Mouse (Mus musculus) right cerebral cortex, adult 2 months (tissue): ENCODE data around the gene Slc26a10.
A peak's percentile ranks its signal among the peaks of the same experiment; 100 is the strongest.
"Not testable (repeated sequence)": the region's sequence is repeated elsewhere in the genome, so short reads cannot be mapped to it uniquely, and the experiment has no call there.

ENCODE experiments used
- DNase-seq, 2 experiments: peaks; one replicate each; pipeline ENCODE4 v3.0.0; 2021 to 2022; ENCODE audit warnings: low spot score in 2 of 2

Slc26a10 gene

GRCm38 (mm10) chr10:127164190-127164589, 16.3 kb downstream of the Slc26a10 start:
- no peak for DNase-seq

GRCm38 (mm10) chr10:127162771-127163261, 17.6 kb downstream of the Slc26a10 start:
- DNase-seq: peak; percentile 44 to 50

DNA sequence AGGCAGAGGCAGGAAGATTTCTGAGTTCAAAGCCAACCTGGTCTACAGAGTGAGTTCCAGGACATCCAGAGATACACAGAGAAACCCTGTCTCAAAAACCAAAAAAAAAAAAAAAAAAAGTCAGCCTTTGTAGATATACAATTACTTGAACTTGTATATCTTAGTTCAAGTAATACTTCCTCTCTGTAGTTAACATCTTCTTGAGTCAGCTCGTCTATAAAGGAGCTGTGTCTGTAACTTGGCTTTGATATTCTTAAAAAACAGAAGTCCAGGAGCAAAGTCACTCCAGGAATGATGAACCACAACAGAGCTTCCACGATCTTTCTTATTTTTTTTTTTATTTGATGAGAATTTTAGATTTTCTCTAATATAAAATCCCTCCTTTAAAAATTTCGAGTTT, 19.7 kb downstream of the Slc26a10 start:
- no peak for DNase-seq

DNA sequence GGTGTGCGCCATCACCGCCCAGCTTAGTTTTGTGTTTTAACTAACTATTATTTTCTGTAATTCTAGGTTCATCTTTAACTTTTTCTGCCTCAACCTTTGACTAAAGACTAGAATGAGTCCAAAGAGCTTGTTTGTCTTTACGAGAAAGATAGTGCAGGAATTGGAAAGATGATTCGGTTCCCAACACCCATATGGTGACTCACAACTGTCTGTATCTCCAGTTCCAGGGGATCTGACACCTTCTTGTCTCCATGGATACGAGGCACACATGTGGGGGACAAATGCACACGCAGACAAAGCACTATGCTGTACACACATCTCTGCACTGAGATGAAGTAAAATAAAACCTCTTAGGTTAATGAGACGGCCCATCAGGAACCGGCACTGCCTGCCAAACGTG, 20.4 kb downstream of the Slc26a10 start:
- peak in 1 of 2 experiments; percentile 65 for DNase-seq

GRCm38 (mm10) chr10:127158471-127158870, 22.0 kb downstream of the Slc26a10 start:
- no peak for DNase-seq

DNA sequence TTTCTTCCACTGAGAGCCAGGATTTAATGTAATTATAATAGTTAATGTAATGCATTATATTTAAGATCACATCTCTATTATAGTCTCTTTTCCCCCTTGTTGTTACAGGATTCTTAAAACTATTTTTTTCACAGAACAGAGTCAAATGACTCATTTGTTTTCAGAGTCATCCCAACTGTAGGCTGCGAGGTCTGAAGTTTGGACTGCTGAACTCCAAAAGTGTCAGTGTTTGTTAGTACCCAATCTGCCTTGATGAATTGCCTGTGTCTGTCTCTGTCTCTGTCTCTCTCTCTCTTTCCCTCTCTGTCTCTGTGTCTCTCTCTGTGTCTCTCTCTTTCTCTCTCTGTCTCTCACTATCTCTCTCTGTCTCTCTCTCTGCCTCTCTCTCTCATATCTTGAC, 23.9 kb downstream of the Slc26a10 start:
- DNase-seq: no peak

GRCm38 (mm10) chr10:127156089-127156488, 24.4 kb downstream of the Slc26a10 start:
- DNase-seq: no peak

DNA sequence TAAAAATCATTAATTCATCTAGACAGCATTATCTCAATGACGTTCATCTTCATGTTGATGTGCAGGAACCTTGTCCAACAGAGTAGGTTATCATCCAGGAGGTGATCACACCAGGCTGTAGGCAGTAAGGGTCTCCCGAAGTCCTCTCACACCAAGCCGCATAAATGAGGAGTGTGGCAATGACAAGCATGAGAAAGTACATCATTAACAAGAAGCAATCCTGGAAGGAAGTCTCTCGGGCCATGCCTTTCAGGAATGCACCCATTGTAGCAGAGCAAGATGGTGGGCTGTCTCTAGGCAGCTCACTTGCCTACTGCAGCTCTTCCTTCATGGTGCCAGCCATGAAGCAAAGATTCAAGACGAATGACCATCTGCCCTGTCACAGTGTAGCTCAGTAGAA, 25.8 kb downstream of the Slc26a10 start:
- DNase-seq: no peak

DNA sequence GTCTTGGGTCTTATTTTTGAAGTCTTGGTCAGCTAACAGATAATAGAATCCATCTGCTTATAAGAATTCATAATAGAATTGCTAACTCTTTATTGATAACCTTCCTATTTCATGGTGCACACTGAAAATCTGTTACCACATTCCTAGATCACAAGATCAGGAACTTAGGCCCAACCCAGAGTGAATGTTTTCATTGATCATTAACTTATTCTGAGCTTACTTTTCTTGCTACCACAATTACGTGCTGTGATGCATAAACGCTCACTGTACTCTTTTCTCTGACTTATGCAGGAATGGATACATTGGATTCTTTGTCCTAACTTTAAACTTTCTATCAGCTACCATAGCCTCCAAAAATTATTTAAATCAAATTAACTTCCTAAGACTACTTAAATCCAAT, 26.2 kb downstream of the Slc26a10 start:
- DNase-seq: no peak

DNA sequence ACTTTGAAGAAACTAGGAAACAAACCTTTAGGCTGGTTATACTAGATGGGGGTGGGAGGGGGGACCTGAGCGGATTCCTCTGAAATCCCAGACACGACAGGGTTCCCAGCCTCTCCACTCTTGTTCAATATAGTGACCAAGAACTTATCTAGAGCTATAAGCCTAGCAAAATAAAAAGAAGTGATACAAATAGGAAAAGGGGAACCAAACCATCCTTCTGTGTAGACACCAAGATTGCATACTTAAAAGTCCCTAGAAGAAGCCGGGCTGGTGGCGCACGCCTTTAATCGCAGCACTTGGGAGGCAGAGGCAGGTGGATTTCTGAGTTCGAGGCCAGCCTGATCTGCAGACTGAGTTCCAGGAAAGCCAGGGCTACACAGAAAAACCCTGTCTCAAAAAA, 27.1 kb downstream of the Slc26a10 start:
- DNase-seq: no peak

GRCm38 (mm10) chr10:127152556-127152955, 27.9 kb downstream of the Slc26a10 start:
- DNase-seq: not testable (repeated sequence)

- not testable (repeated sequence) for DNase-seq
Observed at GRCm38 (mm10) chr10:127151233-127151632, 29.2 kb downstream of the Slc26a10 start.

GRCm38 (mm10) chr10:127150471-127150872, 30.0 kb downstream of the Slc26a10 start:
- DNase-seq: no peak

DNA sequence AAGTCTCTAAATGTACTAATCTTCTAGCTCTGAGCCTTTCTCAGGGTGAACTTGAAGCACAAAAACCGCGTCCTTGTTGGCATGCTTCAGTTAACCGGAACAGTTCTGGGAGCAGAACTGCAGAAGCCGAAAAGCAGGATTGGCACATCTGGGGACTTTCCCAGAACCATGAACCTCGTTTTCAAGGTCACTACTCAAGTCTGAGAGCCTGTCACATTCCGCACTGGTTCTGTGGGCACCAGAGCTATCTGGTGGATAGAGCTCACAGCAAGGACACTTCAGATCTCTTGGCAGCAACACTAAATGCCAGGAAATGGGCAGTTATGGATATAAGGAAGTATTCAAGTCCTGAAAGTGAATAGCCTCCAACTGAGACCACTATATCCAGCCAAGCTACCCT, 33.3 kb downstream of the Slc26a10 start:
- DNase-seq: no peak

GRCm38 (mm10) chr10:127145303-127145702, 35.1 kb downstream of the Slc26a10 start:
- no peak for DNase-seq

- no peak for DNase-seq
Observed at GRCm38 (mm10) chr10:127144536-127144935, 35.9 kb downstream of the Slc26a10 start.

- DNase-seq: no peak
Observed at GRCm38 (mm10) chr10:127143228-127143627, 37.2 kb downstream of the Slc26a10 start.

- no peak for DNase-seq
Observed at GRCm38 (mm10) chr10:127141500-127141899, 38.9 kb downstream of the Slc26a10 start.

DNA sequence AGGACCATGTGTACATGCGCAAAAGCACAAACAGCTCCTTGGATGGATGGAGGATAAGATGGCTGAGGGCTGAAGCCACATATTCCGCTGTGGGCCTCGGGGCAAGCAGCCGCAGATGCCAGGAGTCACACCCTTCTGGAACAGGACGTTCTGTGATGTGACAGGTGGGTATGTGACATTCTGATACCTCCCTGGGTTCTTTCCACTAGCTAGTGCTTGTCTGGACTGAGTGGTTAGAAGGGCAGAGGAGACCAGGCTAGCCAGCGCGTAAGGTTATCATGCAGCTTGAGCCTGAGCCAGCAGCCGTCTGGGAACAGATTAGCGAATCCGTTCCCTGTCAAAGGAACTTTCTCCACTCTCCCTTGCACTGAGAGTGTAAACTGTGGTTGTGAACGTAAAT, 39.5 kb downstream of the Slc26a10 start:
- no peak for DNase-seq

DNA sequence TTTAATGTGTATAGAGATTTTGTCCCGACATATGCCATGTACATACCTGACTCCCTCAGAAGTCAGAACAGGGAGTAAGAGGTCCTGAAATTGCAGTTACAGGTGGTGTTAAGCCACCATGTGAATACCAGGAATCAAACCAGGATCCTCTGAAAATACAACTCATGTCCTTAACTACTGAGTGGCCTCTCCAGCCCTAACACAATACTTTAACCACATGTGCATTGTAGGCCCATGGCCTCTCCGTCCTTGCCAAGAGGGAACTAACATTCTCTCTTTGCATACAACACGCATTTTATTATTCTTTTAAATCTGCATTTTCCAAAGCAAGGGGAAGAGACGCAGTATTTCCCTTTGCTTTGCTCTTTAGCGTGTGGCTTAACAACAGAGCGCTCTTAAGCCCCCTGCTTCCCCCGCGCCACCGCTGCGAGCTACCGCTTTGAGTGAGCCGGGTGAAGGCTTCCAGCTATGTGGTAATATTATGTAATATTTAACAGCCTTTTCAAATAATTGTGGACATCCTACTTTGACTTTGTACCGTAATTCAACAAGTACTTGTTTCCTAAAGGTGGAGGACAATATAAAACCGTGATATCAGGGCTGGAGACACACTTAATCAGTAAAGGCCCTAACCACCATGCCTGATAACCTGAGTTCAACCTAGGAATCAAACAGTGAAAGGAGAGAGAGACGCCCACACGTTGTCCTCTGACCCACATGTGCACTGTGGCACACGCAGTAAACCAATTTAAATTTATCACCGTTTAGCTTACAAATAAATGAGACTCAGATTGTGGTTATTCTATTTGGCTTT, 41.9 kb downstream of the Slc26a10 start:
- no peak for DNase-seq

- DNase-seq: no peak
Observed at GRCm38 (mm10) chr10:127137896-127138295, 42.5 kb downstream of the Slc26a10 start.

DNA sequence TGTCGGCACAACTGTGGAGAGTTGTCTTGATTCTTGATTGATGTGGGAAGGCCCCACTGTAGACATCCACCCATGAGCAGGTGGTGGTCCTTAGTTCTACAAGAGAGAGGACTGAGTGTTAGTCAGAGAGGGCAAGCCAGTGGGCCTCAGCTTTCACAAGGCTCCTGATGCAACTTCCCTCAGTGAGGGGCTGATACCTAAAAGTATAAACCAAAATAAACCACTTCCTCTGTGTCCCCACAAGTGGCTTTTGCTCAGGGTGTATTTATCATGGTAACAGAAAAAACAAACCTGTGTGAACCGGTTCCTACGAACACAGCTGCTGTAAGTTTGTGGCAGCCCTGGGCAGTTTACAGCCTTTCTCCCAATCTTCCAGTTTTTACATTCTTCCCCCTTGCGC, 43.9 kb downstream of the Slc26a10 start:
- DNase-seq: no peak

GRCm38 (mm10) chr10:127135118-127135836, 45.2 kb downstream of the Slc26a10 start:
- DNase-seq: no peak
